Mouse (Mus musculus) MEL (cell line): Measurements from ENCODE around the gene Cd63.

Source experiments
- E2F4 ChIP-seq: IDR thresholded peaks from 2 replicates; pipeline ENCODE4 v1.6.1; 2011; ENCODE audit warnings: low read depth, low read length, improper control_type of control experiment, borderline replicate concordance
- MAZ ChIP-seq: IDR thresholded peaks from 2 replicates; pipeline ENCODE4 v1.6.1; 2012; ENCODE audit warnings: low read depth, mild to moderate bottlenecking, inconsistent platforms, low read length, improper control_type of control experiment

DNA sequence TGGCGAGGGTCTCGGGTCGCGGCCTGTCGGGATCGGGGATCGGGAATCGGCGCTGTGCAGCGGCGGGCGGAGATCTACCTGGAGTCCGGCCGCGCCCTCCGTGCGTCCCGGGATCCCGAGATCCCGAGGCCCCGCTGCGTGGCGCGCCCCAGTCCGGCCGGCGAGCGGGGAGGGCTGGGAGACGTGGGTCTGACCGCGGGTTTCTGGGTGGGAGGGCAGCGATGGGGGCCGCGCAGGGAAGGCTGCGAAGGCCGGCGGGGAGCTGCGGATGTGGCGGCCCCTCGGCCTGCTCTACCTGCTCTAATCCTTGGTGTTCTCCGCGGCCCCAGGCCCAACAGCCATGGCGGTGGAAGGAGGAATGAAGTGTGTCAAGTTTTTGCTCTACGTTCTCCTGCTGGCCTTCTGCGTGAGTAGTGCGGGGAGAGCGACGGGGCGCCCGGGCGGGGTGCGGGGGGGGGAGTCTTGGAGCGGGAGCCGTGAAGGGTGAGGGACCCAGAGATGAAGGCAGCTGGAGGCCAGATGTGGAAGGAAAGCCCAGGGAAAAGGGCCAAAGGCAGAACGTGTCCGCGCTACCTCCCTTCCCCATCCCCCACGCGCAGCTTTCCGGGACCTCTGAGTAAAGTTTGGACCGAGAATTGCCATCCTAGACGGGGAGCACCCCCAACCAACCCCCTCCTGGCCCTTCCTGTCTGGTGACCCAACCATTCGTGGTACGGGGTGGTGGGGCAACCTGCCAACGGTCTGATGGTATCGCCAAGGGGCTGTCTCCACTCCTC, 9.5 kb downstream of the Cd63 start:
- TF ChIP-seq E2F4 (no peak), MAZ (no peak)
